Mouse (Mus musculus) midbrain, postnatal 0 days (tissue): ENCODE measurements at regions not wholly inside any gene's neighbourhood (a gene's known extent, or its start where the extent isn't known, plus 50 kb on each side); places are given as distances from the start of the nearest gene placed in this dataset.

ENCODE experiments used
- ATAC-seq: fragments of 200-750 bp; cut with Nextera tagmentation; 2 replicates; pipeline ENCODE4 v1.8.0; 2017; ENCODE audit warnings: moderate number of reproducible peaks, mild to moderate bottlenecking, moderate TSS enrichment, moderate library complexity; ENCODE audit not compliant: low FRiP score
- DNase-seq: peaks from one replicate; pipeline ENCODE4 v3.0.0-alpha.2; 2015; ENCODE audit warnings: low spot score
- H3K27ac ChIP-seq: fragments of 300-500 bp; sonication (generic); 2 replicates; pipeline ENCODE4 v1.5.1; 2014; ENCODE audit warnings: low read depth, mild to moderate bottlenecking, low read length, mixed read lengths
- H3K27me3 ChIP-seq: fragments of 300-500 bp; sonication (generic); 2 replicates; pipeline ENCODE4 v1.6.1; 2014; ENCODE audit warnings: low read length, control low read depth, mixed read lengths; ENCODE audit not compliant: insufficient read depth
- H3K36me3 ChIP-seq: fragments of 300-500 bp; sonication (generic); 2 replicates; pipeline ENCODE4 v1.6.1; 2014; ENCODE audit warnings: low read length, control low read depth, mixed read lengths; ENCODE audit not compliant: insufficient read depth
- H3K4me1 ChIP-seq: fragments of 300-500 bp; sonication (generic); 2 replicates; pipeline ENCODE4 v1.6.1; 2014; ENCODE audit warnings: mild to moderate bottlenecking, control low read depth, antibody characterized with exemption, low read length, mixed read lengths; ENCODE audit not compliant: insufficient read depth
- H3K4me2 ChIP-seq: fragments of 300-500 bp; sonication (generic); 2 replicates; pipeline ENCODE4 v1.6.1; 2014; ENCODE audit warnings: low read depth, mild to moderate bottlenecking, low read length, mixed read lengths; ENCODE audit not compliant: poor library complexity, severe bottlenecking
- H3K4me3 ChIP-seq: fragments of 300-500 bp; sonication (generic); 2 replicates; pipeline ENCODE4 v1.5.1; 2014; ENCODE audit warnings: low read depth, mild to moderate bottlenecking, low read length, moderate library complexity
- H3K9ac ChIP-seq: fragments of 300-500 bp; sonication (generic); replicated peaks from 2 replicates; pipeline ENCODE4 v1.6.1; 2014; ENCODE audit warnings: mild to moderate bottlenecking, low read length, moderate library complexity, mixed read lengths; ENCODE audit not compliant: poor library complexity, severe bottlenecking
- H3K9me3 ChIP-seq: fragments of 300-500 bp; sonication (generic); 2 replicates; pipeline ENCODE4 v1.6.1; 2016; ENCODE audit warnings: low read length, control low read depth
- CTCF ChIP-seq: IDR thresholded peaks from 2 replicates; pipeline ENCODE4 v1.5.1; 2016; ENCODE audit warnings: antibody characterized with exemption, mild to moderate bottlenecking
- WGBS: fragments of 180-500 bp; shearing (Covaris S2); extraction: QIAGEN DNeasy Blood & Tissue Kit; methylation state at CpG from one replicate; pipeline ENCODE4 v1.1.7; 2014; 5-methylcytosine and 5-hydroxymethylcytosine counted together

GRCm38 (mm10) chr13:16805560-16805959 lies 793.9 kb downstream of the Inhba start:
- no peak for TF ChIP-seq CTCF
- H3K27me3 ChIP-seq, result no peaks in the 10 kb centered on the region
- ATAC-seq (no peak), DNase-seq (no peak)
- no peak overlapping the region for H3K4me2 ChIP-seq
- H3K4me3 ChIP-seq, result no peak overlapping the region
- H3K36me3 ChIP-seq, result no peaks in the 10 kb centered on the region
- H3K9me3 ChIP-seq, result no peaks in the 10 kb centered on the region
- no peaks in the 10 kb centered on the region for H3K4me1 ChIP-seq
- 69% methylated on average over 3 of the region's 3 CpGs for WGBS
- no peak overlapping the region for H3K27ac ChIP-seq
- no peak overlapping the region for H3K9ac ChIP-seq
